Mouse (Mus musculus) hindbrain, postnatal 0 days (tissue): Measurements from ENCODE around the gene Hivep3. TPM values are rescaled to one million over a fixed set of nuclear protein-coding genes. Genes with fewer than 3 reads are reported as not detected.

Experiments
- ATAC-seq: fragments of 200-750 bp; cut with Nextera tagmentation; 2 replicates; pipeline ENCODE4 v1.8.0; 2017; ENCODE audit warnings: mild to moderate bottlenecking, moderate TSS enrichment, moderate library complexity
- DNase-seq: peaks from one replicate; pipeline ENCODE4 v3.0.0-alpha.2; 2015; ENCODE audit warnings: low spot score
- H3K27ac ChIP-seq: fragments of 300-500 bp; sonication (generic); 2 replicates; pipeline ENCODE4 v1.5.1; 2014; ENCODE audit warnings: mild to moderate bottlenecking
- H3K27me3 ChIP-seq: fragments of 300-500 bp; sonication (generic); 2 replicates; pipeline ENCODE4 v1.6.1; 2014; ENCODE audit warnings: low read length, mixed read lengths; ENCODE audit not compliant: insufficient read depth
- H3K36me3 ChIP-seq: fragments of 300-500 bp; sonication (generic); 2 replicates; pipeline ENCODE4 v1.6.1; 2014; ENCODE audit warnings: low read length, mixed read lengths; ENCODE audit not compliant: insufficient read depth
- H3K4me1 ChIP-seq: fragments of 300-500 bp; sonication (generic); 2 replicates; pipeline ENCODE4 v1.6.1; 2014; ENCODE audit warnings: antibody characterized with exemption, low read length, mixed read lengths; ENCODE audit not compliant: insufficient read depth
- H3K4me2 ChIP-seq: fragments of 300-500 bp; sonication (generic); 2 replicates; pipeline ENCODE4 v1.6.1; 2014; ENCODE audit warnings: low read depth, mild to moderate bottlenecking, low read length, moderate library complexity, mixed read lengths
- H3K4me3 ChIP-seq: fragments of 300-500 bp; sonication (generic); 2 replicates; pipeline ENCODE4 v1.5.1; 2014; ENCODE audit warnings: low read length
- H3K9ac ChIP-seq: fragments of 300-500 bp; sonication (generic); replicated peaks from 2 replicates; pipeline ENCODE4 v1.6.1; 2014; ENCODE audit warnings: mild to moderate bottlenecking, low read length, moderate library complexity, mixed read lengths
- H3K9me3 ChIP-seq: fragments of 300-500 bp; sonication (generic); 2 replicates; pipeline ENCODE4 v1.6.1; 2016; ENCODE audit warnings: low read length, mixed read lengths
- CTCF ChIP-seq: IDR thresholded peaks from 2 replicates; pipeline ENCODE4 v1.5.1; 2016; ENCODE audit warnings: antibody characterized with exemption, control low read depth, low read depth
- WGBS: fragments of 180-500 bp; shearing (Covaris S2); extraction: QIAGEN DNeasy Blood & Tissue Kit; methylation state at CpG from one replicate; pipeline ENCODE4 v1.1.7; 2014; 5-methylcytosine and 5-hydroxymethylcytosine counted together
- polyA plus RNA-seq: library from polyadenylated mRNA; unstranded; fragments of >200 nt; fragmentation: Nextera tagmentation; extraction: Ambion mirVana; gene quantifications from 2 replicates; pipeline ENCODE4 v1.2.1, GENCODE M21; 2015
- total RNA-seq: library from RNA; depleted of rRNA; stranded (reverse); fragments of >200 nt; gene quantifications from 2 replicates; pipeline ENCODE4 v1.2.3, GENCODE M21; 2014

The Hivep3 gene
- total and polyA plus RNA-seq, 2 experiments from 2014 or later = 11.0 to 15.1 TPM

- no peak for TF ChIP-seq CTCF
- no peak for DNase-seq
- ATAC-seq = no peak
- H3K9me3 ChIP-seq = no peaks in the 10 kb centered on the region
- H3K4me2 ChIP-seq = no peak overlapping the region
- no peaks in the 10 kb centered on the region for H3K36me3 ChIP-seq
- H3K27me3 ChIP-seq = no peaks in the 10 kb centered on the region
- H3K27ac ChIP-seq = no peak overlapping the region
- H3K4me3 ChIP-seq = no peak overlapping the region
- 67% methylated on average over 6 of the region's 6 CpGs for WGBS
- H3K4me1 ChIP-seq = peaks cover 12% of the 10 kb centered on the region; the same call in 1 of the 2 replicates
- H3K9ac ChIP-seq = no peak overlapping the region
Measured at GRCm38 (mm10) chr4:119897054-119897855, 163.7 kb downstream of the Hivep3 start.

GRCm38 (mm10) chr4:119901556-119902491, 168.2 kb downstream of the Hivep3 start:
- WGBS = 41% methylated on average over 16 of the region's 16 CpGs
- DNase-seq = peak; percentile 70
- peak; percentile 54 for ATAC-seq

GRCm38 (mm10) chr4:119903328-119903727, 169.7 kb downstream of the Hivep3 start:
- ATAC-seq = peak; percentile 58; the same call in 1 of the 2 replicates

More at GRCm38 (mm10) chr4:119901556-119902491, 168.2 kb downstream of the Hivep3 start:
- Histone ChIP-seq H3K27me3 (no peaks in the 10 kb centered on the region), H3K36me3 (no peaks in the 10 kb centered on the region), H3K9me3 (no peaks in the 10 kb centered on the region), H3K4me2 (no peak overlapping the region), H3K9ac (no peak overlapping the region), H3K27ac (peak overlapping the region; percentile 72), H3K4me3 (no peak overlapping the region), H3K4me1 (peaks cover 19% of the 10 kb centered on the region; the same call in 1 of the 2 replicates)
- no peak for TF ChIP-seq CTCF

GRCm38 (mm10) chr4:119903806-119904205, 170.2 kb downstream of the Hivep3 start:
- peak; percentile 36 for DNase-seq
- H3K27ac ChIP-seq = no peak overlapping the region
- H3K9me3 ChIP-seq = no peaks in the 10 kb centered on the region
- H3K4me3 ChIP-seq = no peak overlapping the region
- 68% methylated on average over 1 of the region's 1 CpGs for WGBS
- H3K9ac ChIP-seq = no peak overlapping the region
- no peak for ATAC-seq
- no peaks in the 10 kb centered on the region for H3K36me3 ChIP-seq
- no peaks in the 10 kb centered on the region for H3K27me3 ChIP-seq
- peaks cover 19% of the 10 kb centered on the region; the same call in 1 of the 2 replicates for H3K4me1 ChIP-seq
- no peak for TF ChIP-seq CTCF
- no peak overlapping the region for H3K4me2 ChIP-seq

More at GRCm38 (mm10) chr4:119903328-119903727, 169.7 kb downstream of the Hivep3 start:
- DNase-seq = peak; percentile 85
- Histone ChIP-seq H3K4me3 (no peak overlapping the region), H3K36me3 (no peaks in the 10 kb centered on the region), H3K9me3 (no peaks in the 10 kb centered on the region), H3K27me3 (no peaks in the 10 kb centered on the region), H3K4me2 (no peak overlapping the region), H3K9ac (no peak overlapping the region), H3K4me1 (peaks cover 19% of the 10 kb centered on the region; the same call in 1 of the 2 replicates), H3K27ac (no peak overlapping the region)
- TF ChIP-seq CTCF = peak; percentile 61

- Histone ChIP-seq H3K4me2 (no peak overlapping the region), H3K9me3 (no peaks in the 10 kb centered on the region), H3K4me3 (no peak overlapping the region), H3K27ac (no peak overlapping the region), H3K9ac (no peak overlapping the region), H3K36me3 (no peaks in the 10 kb centered on the region), H3K27me3 (no peaks in the 10 kb centered on the region), H3K4me1 (peaks cover 19% of the 10 kb centered on the region; the same call in 1 of the 2 replicates)
- TF ChIP-seq CTCF = no peak
- DNase-seq = no peak
- whole genome bisulfite sequencing = 92% methylated on average over 4 of the region's 4 CpGs
- ATAC-seq = no peak
Measured at GRCm38 (mm10) chr4:119904296-119904695, 170.7 kb downstream of the Hivep3 start.

GRCm38 (mm10) chr4:119907106-119907505, 173.5 kb downstream of the Hivep3 start:
- WGBS = 88% methylated on average over 4 of the region's 4 CpGs
- Histone ChIP-seq H3K36me3 (no peaks in the 10 kb centered on the region), H3K27ac (no peak overlapping the region), H3K4me1 (peaks cover 13% of the 10 kb centered on the region; the same call in 1 of the 2 replicates), H3K9me3 (no peaks in the 10 kb centered on the region), H3K4me2 (no peak overlapping the region), H3K27me3 (no peaks in the 10 kb centered on the region), H3K9ac (no peak overlapping the region), H3K4me3 (no peak overlapping the region)
- ATAC-seq (no peak), DNase-seq (no peak)
- TF ChIP-seq CTCF = no peak
